Mouse (Mus musculus): ENCODE measurements around the gene Gm9733.

DNA sequence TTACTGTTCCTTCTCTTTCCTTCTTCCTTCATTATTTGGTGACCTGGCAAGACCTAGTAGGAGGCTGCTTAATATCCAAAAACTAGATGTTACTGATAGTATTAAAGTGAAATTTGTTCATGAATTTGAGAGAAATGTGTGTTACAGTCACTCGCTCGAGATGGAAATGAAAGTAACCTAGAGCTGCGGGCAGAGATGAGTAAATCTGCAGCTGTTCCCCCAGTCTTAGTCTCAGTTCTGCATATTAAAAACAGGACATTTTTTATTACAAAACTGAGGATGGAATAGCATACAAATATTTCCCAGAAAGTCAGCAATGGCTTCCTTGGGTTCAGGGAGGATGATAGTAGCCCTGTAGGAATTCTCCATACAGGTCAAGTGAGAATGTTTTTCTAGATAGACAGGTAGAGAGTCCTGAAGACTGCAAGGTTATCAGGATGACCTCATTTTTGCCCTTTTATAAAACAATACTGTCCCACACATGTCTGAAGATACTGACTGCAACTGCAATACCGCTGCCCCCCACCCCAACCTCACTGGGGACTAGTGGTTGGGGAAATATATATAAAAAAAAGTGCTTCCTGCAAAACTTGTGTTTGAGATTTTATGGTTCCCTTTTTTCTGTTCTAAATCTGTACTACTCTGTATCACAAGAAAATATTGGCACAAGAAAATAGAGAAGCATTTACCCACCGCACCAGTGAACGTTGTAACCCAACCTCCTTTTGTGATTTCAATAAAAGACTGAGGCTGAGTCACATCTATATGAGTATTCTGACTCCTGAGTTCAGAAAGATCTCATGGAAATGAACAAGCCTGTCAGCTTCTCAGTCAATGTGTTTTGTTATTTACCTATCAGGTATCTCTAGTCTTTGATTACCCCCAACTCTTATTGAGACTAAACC lies 47.4 kb downstream of the Gm9733 start:
- no peak for TF ChIP-seq GATA1 (IDR thresholded peaks at IDR 0.05; ENCODE audit: low read length)
- TF ChIP-seq TAL1 (IDR thresholded peaks at IDR 0.05; ENCODE audit: low read length): no peak

Data from erythroblast, embryonic 14.5 days (primary cell).